26 mouse cellular contexts compared by ENCODE assay signal in genomic region chr9:41556888-41557287, GRCm38 (mm10).
A peak's percentile ranks its signal among the peaks of the same experiment; 100 is the strongest.
DNase-seq lines count a peak whose midpoint lies in the region; TF ChIP-seq lines count a peak whose summit lies in the region.
"Had no signal": no experiment of that assay in that cellular context is flagged by ENCODE, and none has a peak within 500 bp of the region (broad histone marks: within the 10 kb centered on the region; RNA-seq: fewer than 3 reads in every experiment).

No protein-coding gene starts in this region.

- no peaks in the 10 kb centered on the region for H3K4me1 ChIP-seq in kidney, adult 2 months (ENCODE audit: control insufficient read depth, insufficient read depth, low read length)
- H3K4me1 ChIP-seq: embryonic facial prominence, embryonic 12.5 days; hindbrain, embryonic 10.5 days; hindbrain, embryonic 15.5 days; midbrain, embryonic 12.5 days had no signal

- no peak for TF ChIP-seq CTCF in gastrocnemius, adult 2 months (IDR thresholded peaks at IDR 0.05)
- no peak for TF ChIP-seq CTCF in kidney, adult 2 months (conservative IDR thresholded peaks at IDR 0.05; ENCODE audit: insufficient read depth, insufficient read length, low read depth, low read length)

- DNase-seq in gastrocnemius, adult 2 months, result no peak
- DNase-seq in gastrocnemius, postnatal 25 days, result no peak
- DNase-seq in 3T3-L1 (ENCODE audit: low read depth, low spot score), result peak; percentile 63
- peak; percentile 65 for DNase-seq in NIH3T3 (ENCODE audit: low read depth)
- no peak for DNase-seq in layer of hippocampus, adult 9-11 months
- no peak for DNase-seq in kidney, adult 2 months
- DNase-seq: adrenal gland, adult 2 months; cerebellum, adult 11 months; cerebellum, adult 9-10 months; embryo, embryonic 11 days; forebrain, postnatal 0 days; gastrocnemius, postnatal 36 days; heart, postnatal 14 days; kidney, adult 18-20 months; kidney, postnatal 36 days; liver; lung, adult 2 months; lung, postnatal 10 days had no signal

- intact Hi-C loops in gastrocnemius, adult 2 months (cut with DNase I), result no loop called here

- H3K27me3 ChIP-seq in myocyte (ENCODE audit: control insufficient read depth, insufficient read depth, insufficient read length), result no peaks in the 10 kb centered on the region
- H3K27me3 ChIP-seq in kidney, adult 2 months (replicated peaks; ENCODE audit: control insufficient read depth, insufficient read depth, low read length), result no peaks in the 10 kb centered on the region
- H3K27me3 ChIP-seq: embryonic facial prominence, embryonic 12.5 days; hindbrain, embryonic 15.5 days; midbrain, embryonic 12.5 days; neural tube, embryonic 13.5 days had no signal

- WGBS in kidney, adult 2 months, result 91% methylated on average over 4 of the region's 4 CpGs

- H3ac ChIP-seq in myocyte (ENCODE audit: control insufficient read depth, insufficient read length), result no peak overlapping the region

- no peak overlapping the region for H3K4me3 ChIP-seq in gastrocnemius, adult 2 months
- H3K4me3 ChIP-seq in myocyte, result no peak overlapping the region
- no peak overlapping the region for H3K4me3 ChIP-seq in kidney, adult 2 months (ENCODE audit: insufficient read depth, low read depth, low read length)
- H3K4me3 ChIP-seq: embryonic facial prominence, embryonic 12.5 days; hindbrain, embryonic 10.5 days; hindbrain, embryonic 15.5 days; layer of hippocampus, adult 2 months; midbrain, embryonic 12.5 days; neural tube, embryonic 13.5 days had no signal

- H3K27ac ChIP-seq in gastrocnemius, adult 2 months, result 0 out of 2 replicates have a peak overlapping the region, but pooled peaks have one; percentile 43
- H3K27ac ChIP-seq in kidney, adult 2 months (ENCODE audit: insufficient read depth, low read depth, low read length), result no peak overlapping the region
- H3K27ac ChIP-seq: embryonic facial prominence, embryonic 12.5 days; hindbrain, embryonic 10.5 days; hindbrain, embryonic 15.5 days; layer of hippocampus, adult 2 months; liver, embryonic 14.5 days; midbrain, embryonic 12.5 days; neural tube, embryonic 13.5 days had no signal

- TF ChIP-seq POLR2A in myocyte (IDR thresholded peaks at IDR 0.05; ENCODE audit: insufficient read length, low read depth), result no peak
- no peak for TF ChIP-seq POLR2A in kidney, adult 2 months (IDR thresholded peaks at IDR 0.05; ENCODE audit: low read depth, low read length)

- no peaks in the 10 kb centered on the region for H3K36me3 ChIP-seq in myocyte (ENCODE audit: control insufficient read depth, insufficient read depth)
- H3K36me3 ChIP-seq in kidney, adult 2 months (ENCODE audit: control insufficient read depth, insufficient read depth, low read length), result no peaks in the 10 kb centered on the region
- H3K36me3 ChIP-seq: embryonic facial prominence, embryonic 12.5 days; hindbrain, embryonic 15.5 days had no signal

- no peaks in the 10 kb centered on the region for H3K79me2 ChIP-seq in myocyte (ENCODE audit: control insufficient read depth, insufficient read depth)

- peak overlapping the region; percentile 61 for H3K4me2 ChIP-seq in myocyte (ENCODE audit: low read depth)
- H3K4me2 ChIP-seq: embryonic facial prominence, embryonic 12.5 days; hindbrain, embryonic 15.5 days; midbrain, embryonic 12.5 days; neural tube, embryonic 13.5 days had no signal

TF ChIP-seq in myocyte, 11 proteins besides CTCF, POLR2A, EP300 and RAD21:
- no peak for TF ChIP-seq REST (IDR thresholded peaks at IDR 0.05; ENCODE audit: insufficient read depth, insufficient read length)
- TF ChIP-seq POLR2AphosphoS2 (IDR thresholded peaks at IDR 0.05; ENCODE audit: insufficient read length, low read depth), result no peak
- no peak for TF ChIP-seq MAX (IDR thresholded peaks at IDR 0.05; ENCODE audit: low read depth)
- TF ChIP-seq E2F4 (IDR thresholded peaks at IDR 0.05; ENCODE audit: insufficient read depth), result no peak
- TF ChIP-seq TCF3 (IDR thresholded peaks at IDR 0.05; ENCODE audit: insufficient read length, low read depth), result no peak
- TF ChIP-seq USF1 (IDR thresholded peaks at IDR 0.05; ENCODE audit: low read depth), result no peak
- no peak for TF ChIP-seq TCF12 (IDR thresholded peaks at IDR 0.05; ENCODE audit: insufficient read depth, poor library complexity, severe bottlenecking)

Comparison
In these comparisons a context has a peak if more than half of its experiments do, and no peak if none do; other contexts are left out.
1. DNase-seq: peak in 3T3-L1 (single experiment) and NIH3T3 (single experiment); none in gastrocnemius, adult 2 months (single experiment), gastrocnemius, postnatal 25 days (single experiment), layer of hippocampus, adult 9-11 months (single experiment) and kidney, adult 2 months (single experiment).